Mouse (Mus musculus) myocyte (in vitro differentiated cells): ENCODE results near the gene Akt2.

Experiments
- CEBPB ChIP-seq: IDR thresholded peaks from 2 replicates; pipeline ENCODE4 v1.6.1; 2011; ENCODE audit warnings: mild to moderate bottlenecking, moderate library complexity; ENCODE audit not compliant: poor library complexity, insufficient read depth, severe bottlenecking
- E2F4 ChIP-seq: IDR thresholded peaks from one replicate; pipeline ENCODE4 v1.6.1; 2011; ENCODE audit warnings: mild to moderate bottlenecking, control low read depth, moderate library complexity; ENCODE audit not compliant: insufficient read depth
- MAX ChIP-seq: IDR thresholded peaks from one replicate; pipeline ENCODE4 v1.6.1; 2011; ENCODE audit warnings: low read depth, mild to moderate bottlenecking, control low read depth
- MYOD1 ChIP-seq, 3 experiments: IDR thresholded peaks; one replicate each; pipeline ENCODE4 v1.6.1; 2011; ENCODE audit warnings: control low read depth in 2 of 3, low read depth in 2 of 3, mild to moderate bottlenecking in 2 of 3, moderate library complexity in 1 of 3; ENCODE audit not compliant: insufficient read length in 2 of 3, control insufficient read depth in 1 of 3
- POLR2A ChIP-seq: IDR thresholded peaks from one replicate; pipeline ENCODE4 v1.6.1; 2011; ENCODE audit warnings: low read depth, mild to moderate bottlenecking, control low read depth, moderate library complexity; ENCODE audit not compliant: insufficient read length
- TCF12 ChIP-seq: IDR thresholded peaks from one replicate; pipeline ENCODE4 v1.6.1; 2011; ENCODE audit warnings: mild to moderate bottlenecking, control low read depth; ENCODE audit not compliant: poor library complexity, insufficient read depth, severe bottlenecking
- USF1 ChIP-seq: IDR thresholded peaks from one replicate; pipeline ENCODE4 v1.6.1; 2011; ENCODE audit warnings: low read depth, mild to moderate bottlenecking, control low read depth, moderate library complexity

GRCm38 (mm10) chr7:27606481-27607254 lies 15.3 kb downstream of the Akt2 start:
- TF ChIP-seq MAX (no peak), MYOD1 (IDR thresholded peaks at IDR 0.05; ENCODE audit: control insufficient read depth in 1 of 3, insufficient read length in 2 of 3, low read depth in 2 of 3) (peak in 2 of 3 experiments; percentile 93 to 98), TCF12 (peak; percentile 68), CEBPB (no peak), POLR2A (peak; percentile 61), USF1 (no peak), E2F4 (no peak)
